Mouse (Mus musculus) stomach, embryonic 14.5 days (tissue): ENCODE measurements around the gene Stat5a. TPM values are rescaled to one million over a fixed set of nuclear protein-coding genes. Genes with fewer than 3 reads are reported as not detected.

ENCODE experiments used
- ATAC-seq: fragments of 200-750 bp; cut with Nextera tagmentation; 2 replicates; pipeline ENCODE4 v1.8.0; 2017; ENCODE audit warnings: low read depth, moderate TSS enrichment; ENCODE audit not compliant: insufficient number of reproducible peaks, insufficient read depth, low FRiP score
- H3K27ac ChIP-seq: fragments of 300-500 bp; sonication (generic); 2 replicates; pipeline ENCODE4 v1.5.1; 2014; ENCODE audit warnings: mild to moderate bottlenecking, low read length, moderate library complexity, mixed read lengths
- H3K27me3 ChIP-seq: fragments of 300-500 bp; sonication (generic); 2 replicates; pipeline ENCODE4 v1.6.1; 2014; ENCODE audit warnings: low read length, control low read depth, mixed read lengths; ENCODE audit not compliant: control insufficient read depth, insufficient read depth
- H3K36me3 ChIP-seq: fragments of 300-500 bp; sonication (generic); 2 replicates; pipeline ENCODE4 v1.6.1; 2014; ENCODE audit warnings: mild to moderate bottlenecking, control low read depth, low read length, moderate library complexity, mixed read lengths; ENCODE audit not compliant: control insufficient read depth, insufficient read depth
- H3K4me1 ChIP-seq: fragments of 300-500 bp; sonication (generic); 2 replicates; pipeline ENCODE4 v1.6.1; 2014; ENCODE audit warnings: low read length, control low read depth, mixed read lengths; ENCODE audit not compliant: control insufficient read depth, insufficient read depth
- H3K4me2 ChIP-seq: fragments of 300-500 bp; sonication (generic); replicated peaks from 2 replicates; pipeline ENCODE4 v1.6.1; 2014; ENCODE audit warnings: low read depth, low read length, control low read depth
- H3K4me3 ChIP-seq: fragments of 300-500 bp; sonication (generic); 2 replicates; pipeline ENCODE4 v1.5.1; 2014; ENCODE audit warnings: low read depth, low read length, control low read depth
- H3K9ac ChIP-seq: fragments of 300-500 bp; sonication (generic); replicated peaks from 2 replicates; pipeline ENCODE4 v1.6.1; 2014; ENCODE audit warnings: low read depth, mild to moderate bottlenecking, control low read depth, low read length, moderate library complexity, mixed read lengths
- H3K9me3 ChIP-seq: fragments of 300-500 bp; sonication (generic); 2 replicates; pipeline ENCODE4 v1.6.1; 2016; ENCODE audit warnings: low read depth, low read length, control low read depth; ENCODE audit not compliant: control insufficient read depth
- WGBS: fragments of 180-500 bp; shearing (Covaris S2); extraction: QIAGEN DNeasy Blood & Tissue Kit; methylation state at CpG from one replicate; pipeline ENCODE4 v1.1.7; 2014; 5-methylcytosine and 5-hydroxymethylcytosine counted together
- polyA plus RNA-seq: library from polyadenylated mRNA; unstranded; fragments of >200 nt; fragmentation: Nextera tagmentation; extraction: Ambion mirVana; gene quantifications from 2 replicates; pipeline ENCODE4 v1.2.1, GENCODE M21; 2014

Gene Stat5a
- polyA plus RNA-seq, 1 experiment from 2014 or later: 7.3 TPM

GRCm38 (mm10) chr11:100915063-100915462, 55.9 kb downstream of the Stat5a start:
- Histone ChIP-seq H3K4me3 (no peak overlapping the region), H3K9ac (no peak overlapping the region), H3K27me3 (no peaks in the 10 kb centered on the region), H3K36me3 (no peaks in the 10 kb centered on the region), H3K4me1 (peaks cover 6% of the 10 kb centered on the region; the same call in 1 of the 2 replicates), H3K4me2 (no peak overlapping the region), H3K27ac (no peak overlapping the region), H3K9me3 (no peaks in the 10 kb centered on the region)
- 86% methylated on average over 3 of the region's 3 CpGs for WGBS
- ATAC-seq: no peak

- Histone ChIP-seq H3K9me3 (no peaks in the 10 kb centered on the region), H3K36me3 (no peaks in the 10 kb centered on the region), H3K27me3 (no peaks in the 10 kb centered on the region), H3K4me2 (no peak overlapping the region), H3K4me1 (peaks cover 6% of the 10 kb centered on the region; the same call in 1 of the 2 replicates), H3K9ac (no peak overlapping the region), H3K4me3 (no peak overlapping the region), H3K27ac (no peak overlapping the region)
- no peak for ATAC-seq
- WGBS: 87% methylated on average over 4 of the region's 4 CpGs
Observed at GRCm38 (mm10) chr11:100916432-100916971, 57.4 kb downstream of the Stat5a start.

GRCm38 (mm10) chr11:100918007-100918406, 58.9 kb downstream of the Stat5a start:
- no peak overlapping the region for H3K4me2 ChIP-seq
- no peak overlapping the region for H3K9ac ChIP-seq
- no peaks in the 10 kb centered on the region for H3K9me3 ChIP-seq
- peaks cover 3% of the 10 kb centered on the region; the same call in 1 of the 2 replicates for H3K4me1 ChIP-seq
- H3K27me3 ChIP-seq: no peaks in the 10 kb centered on the region
- ATAC-seq: no peak
- H3K27ac ChIP-seq: no peak overlapping the region
- no peak overlapping the region for H3K4me3 ChIP-seq
- H3K36me3 ChIP-seq: no peaks in the 10 kb centered on the region
- 85% methylated on average over 5 of the region's 5 CpGs for WGBS

GRCm38 (mm10) chr11:100920887-100921624, 61.9 kb downstream of the Stat5a start:
- Histone ChIP-seq H3K27ac (no peak overlapping the region), H3K4me2 (no peak overlapping the region), H3K4me1 (no peaks in the 10 kb centered on the region), H3K9ac (no peak overlapping the region), H3K36me3 (no peaks in the 10 kb centered on the region), H3K27me3 (no peaks in the 10 kb centered on the region), H3K4me3 (no peak overlapping the region), H3K9me3 (no peaks in the 10 kb centered on the region)
- no peak for ATAC-seq
- 85% methylated on average over 4 of the region's 4 CpGs for WGBS

- Histone ChIP-seq H3K27ac (no peak overlapping the region), H3K4me3 (no peak overlapping the region), H3K4me2 (no peak overlapping the region), H3K9me3 (no peaks in the 10 kb centered on the region), H3K4me1 (no peaks in the 10 kb centered on the region), H3K9ac (no peak overlapping the region), H3K36me3 (no peaks in the 10 kb centered on the region), H3K27me3 (no peaks in the 10 kb centered on the region)
- ATAC-seq: no peak
- 91% methylated on average over 1 of the region's 1 CpGs for WGBS
Observed at GRCm38 (mm10) chr11:100924386-100924919, 65.3 kb downstream of the Stat5a start.

- H3K27me3 ChIP-seq: no peaks in the 10 kb centered on the region
- no peaks in the 10 kb centered on the region for H3K36me3 ChIP-seq
- no peak overlapping the region for H3K9ac ChIP-seq
- H3K27ac ChIP-seq: no peak overlapping the region
- H3K4me1 ChIP-seq: peaks cover 5% of the 10 kb centered on the region; the same call in 1 of the 2 replicates
- no peak overlapping the region for H3K4me2 ChIP-seq
- H3K9me3 ChIP-seq: no peaks in the 10 kb centered on the region
- WGBS: 89% methylated on average over 3 of the region's 3 CpGs
- H3K4me3 ChIP-seq: no peak overlapping the region
- no peak for ATAC-seq
Observed at GRCm38 (mm10) chr11:100927386-100927785, 68.2 kb downstream of the Stat5a start.

- peaks cover 5% of the 10 kb centered on the region; the same call in 1 of the 2 replicates for H3K4me1 ChIP-seq
- no peak overlapping the region for H3K27ac ChIP-seq
- H3K4me2 ChIP-seq: no peak overlapping the region
- no peaks in the 10 kb centered on the region for H3K9me3 ChIP-seq
- no peaks in the 10 kb centered on the region for H3K27me3 ChIP-seq
- 69% methylated on average over 7 of the region's 7 CpGs for WGBS
- no peaks in the 10 kb centered on the region for H3K36me3 ChIP-seq
- H3K4me3 ChIP-seq: no peak overlapping the region
- H3K9ac ChIP-seq: no peak overlapping the region
- no peak for ATAC-seq
Observed at GRCm38 (mm10) chr11:100930611-100931010, 71.5 kb downstream of the Stat5a start.

GRCm38 (mm10) chr11:100931254-100931921, 72.2 kb downstream of the Stat5a start:
- 47% methylated on average over 12 of the region's 12 CpGs for WGBS
- peak overlapping the region; percentile 18; the same call in 1 of the 2 replicates for H3K9ac ChIP-seq

More at GRCm38 (mm10) chr11:100931254-100931921, 72.2 kb downstream of the Stat5a start:
- no peak for ATAC-seq
- H3K4me1 ChIP-seq: peaks cover 5% of the 10 kb centered on the region; the same call in 1 of the 2 replicates
- no peaks in the 10 kb centered on the region for H3K27me3 ChIP-seq
- H3K4me3 ChIP-seq: peak overlapping the region; percentile 16
- peak overlapping the region; percentile 37 for H3K4me2 ChIP-seq
- no peaks in the 10 kb centered on the region for H3K36me3 ChIP-seq
- no peak overlapping the region for H3K27ac ChIP-seq
- H3K9me3 ChIP-seq: no peaks in the 10 kb centered on the region
